Mouse (Mus musculus) right cerebral cortex, postnatal 14 days (tissue): ENCODE results near the gene Insyn1.

Experiments
- DNase-seq: peaks from one replicate; pipeline ENCODE4 v3.0.0; 2022

Gene Insyn1

GRCm38 (mm10) chr9:58535447-58536134 lies 47.2 kb downstream of the Insyn1 start:
- DNase-seq = peak; percentile 47

- DNase-seq = no peak
Observed at GRCm38 (mm10) chr9:58537774-58538173, 49.4 kb downstream of the Insyn1 start.

GRCm38 (mm10) chr9:58539886-58540285 lies 51.5 kb downstream of the Insyn1 start:
- peak; percentile 47 for DNase-seq

- DNase-seq = peak; percentile 92
Observed at GRCm38 (mm10) chr9:58541895-58542338, 53.5 kb downstream of the Insyn1 start.

GRCm38 (mm10) chr9:58544879-58545324 lies 56.5 kb downstream of the Insyn1 start:
- DNase-seq = no peak

- DNase-seq = no peak
Observed at GRCm38 (mm10) chr9:58545428-58545827, 57.0 kb downstream of the Insyn1 start.

- DNase-seq = peak; percentile 31
Observed at GRCm38 (mm10) chr9:58546630-58547360, 58.4 kb downstream of the Insyn1 start.

GRCm38 (mm10) chr9:58548897-58549296 lies 60.5 kb downstream of the Insyn1 start:
- no peak for DNase-seq
